Mouse (Mus musculus) megakaryocyte, embryonic 14.5 days (primary cell): ENCODE results near the gene Chmp4b. TPM values are rescaled to one million over a fixed set of nuclear protein-coding genes. Genes with fewer than 3 reads are reported as not detected.

ENCODE experiments used
- H3K27me3 ChIP-seq: replicated peaks from 2 replicates; pipeline ENCODE3; 2012; ENCODE audit warnings: inconsistent platforms
- H3K36me3 ChIP-seq: replicated peaks from 2 replicates; pipeline ENCODE3; 2012; ENCODE audit warnings: low read length, inconsistent platforms, mixed read lengths
- H3K4me1 ChIP-seq: 2 replicates; pipeline ENCODE4 v1.6.1; 2012; ENCODE audit warnings: inconsistent platforms
- H3K4me3 ChIP-seq: replicated peaks from 2 replicates; pipeline ENCODE3; 2012; ENCODE audit warnings: moderate library complexity, mild to moderate bottlenecking, inconsistent platforms
- H3K9me3 ChIP-seq: 2 replicates; pipeline ENCODE4 v1.6.1; 2012; ENCODE audit warnings: inconsistent platforms
- FLI1 ChIP-seq: IDR thresholded peaks from 2 replicates; pipeline ENCODE4 v1.6.1; 2012; ENCODE audit warnings: low read length, inconsistent platforms, mixed read lengths
- GATA1 ChIP-seq: IDR thresholded peaks from 3 replicates; pipeline ENCODE4 v1.6.1; 2012; ENCODE audit warnings: mixed read lengths, low read length, inconsistent platforms, borderline replicate concordance
- polyA plus RNA-seq: library from polyadenylated mRNA; stranded (reverse); fragments of >175 nt; gene quantifications from 2 replicates; pipeline ENCODE4 v1.2.3, GENCODE M21; 2012; ENCODE audit warnings: low replicate concordance; ENCODE audit not compliant: insufficient read depth

Chmp4b gene
- polyA plus RNA-seq, 1 experiment: 221 TPM

DNA sequence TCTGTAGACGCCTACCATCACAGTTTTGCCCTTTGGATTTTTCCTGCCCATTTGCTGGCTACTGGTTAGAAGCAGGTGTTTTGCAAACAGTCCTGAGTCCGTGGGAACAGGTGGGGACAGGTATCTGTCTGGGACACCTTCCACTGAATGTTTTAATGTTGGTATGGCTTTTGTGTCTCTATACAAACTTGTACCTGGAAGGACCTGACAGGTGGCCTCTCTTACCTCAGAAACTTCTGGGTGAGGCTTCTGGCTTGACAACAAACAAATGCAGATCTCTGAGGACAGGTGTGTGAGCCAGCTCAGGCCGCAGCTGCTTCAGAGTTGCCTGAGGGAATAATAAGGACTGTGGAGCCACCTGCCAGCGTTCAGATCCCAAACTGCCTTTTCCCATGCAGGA lies 12.4 kb upstream of the Chmp4b start:
- H3K27me3 ChIP-seq: no peaks in the 10 kb centered on the region
- no peak overlapping the region for H3K4me3 ChIP-seq
- H3K36me3 ChIP-seq: peaks cover 94% of the 10 kb centered on the region
- H3K9me3 ChIP-seq: peaks cover 9% of the 10 kb centered on the region
- H3K4me1 ChIP-seq: no peaks in the 10 kb centered on the region
- TF ChIP-seq GATA1 (no peak), FLI1 (no peak)

DNA sequence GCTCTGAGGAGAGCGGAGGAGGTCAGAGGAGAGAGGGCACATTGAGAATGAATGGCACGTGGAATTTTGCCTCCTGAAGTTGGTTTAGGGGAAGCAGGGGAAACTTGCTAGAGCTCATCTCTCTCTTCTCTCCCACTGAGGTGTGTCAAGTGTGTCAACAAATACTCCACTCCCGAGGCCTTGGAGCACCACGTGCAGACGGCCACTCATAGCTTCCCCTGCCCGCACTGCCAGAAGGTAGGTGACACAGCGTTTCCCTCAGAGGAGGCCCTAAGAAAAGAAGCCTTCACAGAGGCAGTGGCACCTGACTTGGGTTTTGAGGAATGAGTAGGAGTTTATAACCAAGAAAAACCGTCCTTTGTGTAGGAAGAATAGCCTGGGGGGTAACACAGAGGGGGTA lies 10.3 kb upstream of the Chmp4b start:
- Histone ChIP-seq H3K36me3 (peaks cover 93% of the 10 kb centered on the region), H3K4me1 (no peaks in the 10 kb centered on the region), H3K4me3 (no peak overlapping the region), H3K27me3 (no peaks in the 10 kb centered on the region), H3K9me3 (peaks cover 9% of the 10 kb centered on the region)
- no peak for TF ChIP-seq GATA1
- no peak for TF ChIP-seq FLI1

DNA sequence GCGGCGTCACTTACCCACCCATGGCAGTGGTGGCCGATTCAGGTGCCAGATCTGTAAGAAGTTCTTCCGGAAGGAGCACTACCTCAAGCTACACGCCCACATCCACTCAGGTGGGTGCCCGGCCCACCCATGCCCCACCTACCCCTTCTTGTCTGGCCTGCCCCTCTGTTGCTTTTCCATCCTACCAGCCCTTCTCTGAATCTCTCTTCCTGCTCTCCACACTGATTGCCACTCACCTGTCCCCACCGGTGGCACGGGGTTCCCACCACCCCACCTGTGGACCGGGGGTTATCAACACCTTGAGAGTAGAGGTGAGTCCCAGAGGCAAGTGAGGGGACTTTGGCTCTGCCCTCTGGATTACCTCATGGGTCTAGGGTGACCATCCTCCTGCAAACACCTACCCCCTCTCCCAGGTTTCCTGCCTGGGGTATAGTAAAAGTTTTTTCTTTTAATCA lies 9.5 kb upstream of the Chmp4b start:
- H3K4me3 ChIP-seq: no peak overlapping the region
- H3K27me3 ChIP-seq: no peaks in the 10 kb centered on the region
- peaks cover 5% of the 10 kb centered on the region; the same call in 1 of the 2 replicates for H3K4me1 ChIP-seq
- peaks cover 9% of the 10 kb centered on the region for H3K9me3 ChIP-seq
- peaks cover 94% of the 10 kb centered on the region for H3K36me3 ChIP-seq
- TF ChIP-seq GATA1 (no peak), FLI1 (no peak)

DNA sequence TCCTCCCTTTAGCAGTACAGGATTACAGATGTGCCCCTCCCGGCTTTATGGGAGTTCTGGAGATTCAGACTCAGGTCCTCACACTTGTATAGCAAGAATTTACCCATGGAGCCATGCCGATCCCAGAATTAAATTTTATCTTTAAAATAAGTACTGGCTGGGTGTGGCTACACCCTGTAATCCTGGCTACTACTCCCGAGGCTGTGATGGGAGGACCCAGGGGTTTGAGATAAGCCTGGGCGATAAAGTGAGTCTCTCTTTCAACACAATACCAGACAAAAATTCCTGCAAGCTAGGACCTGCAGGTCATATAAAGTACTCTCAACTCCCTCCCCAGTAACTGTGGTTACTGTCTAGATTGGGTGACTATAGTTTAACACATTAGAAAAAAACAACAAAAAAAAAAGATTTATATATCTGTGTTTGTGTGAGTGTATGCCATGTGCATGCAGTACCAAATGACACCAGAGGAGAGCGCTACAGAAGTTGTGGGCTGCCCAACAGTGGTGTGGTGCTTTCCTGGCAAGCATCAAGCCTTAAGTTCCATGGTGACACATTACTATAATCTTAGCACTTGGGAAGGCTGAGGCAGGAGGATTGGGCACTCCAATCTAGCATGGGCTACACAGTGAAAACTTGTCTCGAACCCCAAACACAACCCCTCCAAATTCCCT lies 8.7 kb upstream of the Chmp4b start:
- Histone ChIP-seq H3K4me1 (peaks cover 6% of the 10 kb centered on the region; the same call in 1 of the 2 replicates), H3K4me3 (no peak overlapping the region), H3K27me3 (no peaks in the 10 kb centered on the region), H3K36me3 (peaks cover 86% of the 10 kb centered on the region), H3K9me3 (peaks cover 7% of the 10 kb centered on the region)
- no peak for TF ChIP-seq FLI1
- TF ChIP-seq GATA1: no peak

- Histone ChIP-seq H3K27me3 (no peaks in the 10 kb centered on the region), H3K36me3 (peaks cover 51% of the 10 kb centered on the region), H3K4me1 (peaks cover 6% of the 10 kb centered on the region; the same call in 1 of the 2 replicates), H3K9me3 (peaks cover 12% of the 10 kb centered on the region), H3K4me3 (no peak overlapping the region)
- TF ChIP-seq FLI1 (no peak), GATA1 (no peak)
Measured at GRCm38 (mm10) chr2:154646634-154647033, 4.9 kb upstream of the Chmp4b start.

GRCm38 (mm10) chr2:154648086-154648485 lies 3.4 kb upstream of the Chmp4b start:
- H3K4me1 ChIP-seq: peaks cover 6% of the 10 kb centered on the region; the same call in 1 of the 2 replicates
- TF ChIP-seq GATA1: no peak
- TF ChIP-seq FLI1: no peak
- no peaks in the 10 kb centered on the region for H3K27me3 ChIP-seq
- H3K4me3 ChIP-seq: no peak overlapping the region
- H3K9me3 ChIP-seq: peaks cover 12% of the 10 kb centered on the region
- H3K36me3 ChIP-seq: peaks cover 37% of the 10 kb centered on the region

DNA sequence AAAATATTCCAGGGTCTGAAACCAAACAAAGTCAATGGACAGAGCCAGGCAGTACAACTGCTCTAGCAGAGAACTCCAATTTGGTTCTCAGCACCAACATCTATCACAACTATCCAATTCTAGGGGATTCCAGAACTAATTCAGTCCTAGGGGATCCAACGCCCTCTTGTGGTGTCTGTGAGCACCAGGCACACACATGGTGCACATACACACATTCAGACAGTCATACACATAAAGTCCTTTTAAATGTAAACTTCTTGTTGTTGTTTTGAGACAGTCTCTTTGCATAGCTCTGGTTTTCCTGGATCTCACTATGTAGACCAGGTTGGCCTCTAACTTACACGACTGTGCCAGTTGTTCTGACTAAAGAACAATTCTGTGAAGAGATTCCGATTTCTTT lies 1.1 kb upstream of the Chmp4b start:
- TF ChIP-seq FLI1 (no peak), GATA1 (no peak)
- Histone ChIP-seq H3K9me3 (peaks cover 12% of the 10 kb centered on the region), H3K36me3 (peaks cover 15% of the 10 kb centered on the region), H3K27me3 (no peaks in the 10 kb centered on the region), H3K4me1 (peaks cover 6% of the 10 kb centered on the region; the same call in 1 of the 2 replicates), H3K4me3 (no peak overlapping the region)

DNA sequence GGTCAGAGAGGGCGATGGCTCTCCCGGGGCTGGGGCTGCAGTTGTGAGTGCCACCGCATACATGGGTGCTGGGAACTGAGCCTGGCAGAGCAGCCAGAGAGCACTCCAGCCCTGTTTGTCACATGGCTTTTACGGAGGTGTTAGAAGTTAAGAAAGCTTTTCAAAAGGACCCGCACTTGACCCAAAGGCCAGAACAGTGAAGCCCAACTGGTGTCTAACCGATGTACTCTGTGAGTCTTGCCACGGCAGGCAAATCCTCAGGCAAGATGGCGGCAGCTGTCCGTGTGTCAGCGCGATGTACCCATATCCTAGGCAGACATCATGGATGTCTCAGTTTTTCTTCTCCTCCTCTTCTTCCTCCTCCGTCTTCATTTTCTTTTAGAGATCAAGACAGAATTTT lies 3.5 kb downstream of the Chmp4b start:
- Histone ChIP-seq H3K36me3 (no peaks in the 10 kb centered on the region), H3K27me3 (no peaks in the 10 kb centered on the region), H3K9me3 (peaks cover 9% of the 10 kb centered on the region), H3K4me3 (no peak overlapping the region), H3K4me1 (peaks cover 23% of the 10 kb centered on the region)
- no peak for TF ChIP-seq GATA1

DNA sequence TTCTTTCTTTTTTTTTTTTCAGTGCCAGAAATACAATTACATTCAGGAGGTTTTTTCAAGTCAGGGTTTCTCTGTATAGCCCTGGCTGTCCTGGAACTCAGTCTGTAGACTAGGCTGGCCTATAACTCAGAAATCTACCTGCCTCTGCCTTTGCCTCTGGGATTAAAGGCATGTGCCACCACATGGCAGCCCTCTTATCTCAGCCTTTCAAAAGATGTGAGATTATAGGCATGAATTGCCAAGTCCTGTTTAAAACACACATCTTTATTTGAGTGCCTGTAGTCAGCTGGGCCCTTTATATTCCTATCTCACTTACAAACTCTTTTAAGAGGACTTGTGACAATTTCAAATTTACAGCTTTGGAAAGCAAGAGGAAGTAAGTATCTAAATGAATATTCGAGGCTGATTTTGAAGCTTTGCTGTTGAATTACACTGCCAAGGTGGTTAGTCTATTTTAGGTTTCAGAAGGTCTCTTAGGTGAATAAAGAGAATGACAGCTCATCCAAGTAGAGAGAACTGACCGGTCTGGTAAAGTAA lies 4.4 kb downstream of the Chmp4b start:
- H3K9me3 ChIP-seq: no peaks in the 10 kb centered on the region
- no peaks in the 10 kb centered on the region for H3K27me3 ChIP-seq
- peak overlapping the region; percentile 96 for H3K4me3 ChIP-seq
- no peak for TF ChIP-seq FLI1
- TF ChIP-seq GATA1: no peak
- H3K4me1 ChIP-seq: peaks cover 33% of the 10 kb centered on the region
- H3K36me3 ChIP-seq: peaks cover 9% of the 10 kb centered on the region

DNA sequence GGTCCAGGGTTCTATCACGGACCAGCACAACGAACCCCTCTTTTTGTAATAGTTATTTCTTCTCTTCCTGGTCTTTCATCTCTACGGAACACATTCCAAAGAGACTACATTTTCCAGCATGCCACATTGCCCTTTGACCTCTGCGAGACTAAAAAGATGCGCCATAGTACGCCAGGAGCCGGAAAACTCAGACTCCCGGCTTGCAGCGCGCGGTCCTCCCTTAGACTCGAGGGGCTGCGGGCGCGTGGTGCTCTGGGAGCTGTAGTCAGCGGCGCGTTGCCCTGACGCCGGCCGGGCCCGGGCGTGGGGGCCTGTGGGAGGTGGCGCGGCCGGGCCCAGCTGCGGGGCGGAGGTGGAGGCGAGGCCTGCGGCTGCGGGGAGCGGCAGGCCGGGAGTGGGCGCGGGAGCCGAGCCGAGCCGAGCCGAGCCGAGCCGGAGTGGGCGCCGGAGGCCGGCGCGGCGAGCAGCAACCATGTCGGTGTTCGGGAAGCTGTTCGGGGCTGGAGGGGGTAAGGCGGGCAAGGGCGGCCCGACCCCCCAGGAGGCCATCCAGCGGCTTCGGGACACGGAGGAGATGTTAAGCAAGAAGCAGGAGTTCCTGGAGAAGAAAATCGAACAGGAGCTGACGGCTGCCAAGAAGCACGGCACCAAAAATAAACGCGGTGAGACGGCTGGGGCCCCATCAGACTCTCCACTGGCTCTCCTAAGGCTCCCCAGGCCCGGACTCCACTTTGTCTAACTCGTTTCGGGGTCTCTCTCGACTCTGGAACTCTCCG lies 5.4 kb downstream of the Chmp4b start:
- no peaks in the 10 kb centered on the region for H3K27me3 ChIP-seq
- H3K4me1 ChIP-seq: peaks cover 43% of the 10 kb centered on the region
- H3K4me3 ChIP-seq: peak overlapping the region; percentile 96
- no peak for TF ChIP-seq FLI1
- TF ChIP-seq GATA1: no peak
- peaks cover 18% of the 10 kb centered on the region for H3K36me3 ChIP-seq
- H3K9me3 ChIP-seq: no peaks in the 10 kb centered on the region
